Mouse (Mus musculus) stomach, embryonic 16.5 days (tissue): ENCODE results near the gene Slc35e3. TPM values are rescaled to one million over a fixed set of nuclear protein-coding genes. Genes with fewer than 3 reads are reported as not detected.
A peak's percentile ranks its signal among the peaks of the same experiment; 100 is the strongest.
"Not testable (repeated sequence)": the region's sequence is repeated elsewhere in the genome, so short reads cannot be mapped to it uniquely, and the experiment has no call there.

Experiments used
- ATAC-seq: fragments of 200-750 bp; cut with Nextera tagmentation; 2 replicates; pipeline ENCODE4 v1.8.0; 2017; ENCODE audit warnings: moderate number of reproducible peaks, moderate TSS enrichment; ENCODE audit not compliant: insufficient read depth, low FRiP score
- H3K27ac ChIP-seq: fragments of 300-500 bp; sonication (generic); 2 replicates; pipeline ENCODE4 v1.5.1; 2014; ENCODE audit warnings: low read length
- H3K27me3 ChIP-seq: fragments of 300-500 bp; sonication (generic); 2 replicates; pipeline ENCODE4 v1.6.1; 2014; ENCODE audit warnings: low read length, control low read depth, mixed read lengths; ENCODE audit not compliant: control insufficient read depth, insufficient read depth
- H3K36me3 ChIP-seq: fragments of 300-500 bp; sonication (generic); 2 replicates; pipeline ENCODE4 v1.6.1; 2014; ENCODE audit warnings: low read length; ENCODE audit not compliant: control insufficient read depth, insufficient read depth
- H3K4me1 ChIP-seq: fragments of 300-500 bp; sonication (generic); 2 replicates; pipeline ENCODE4 v1.6.1; 2014; ENCODE audit warnings: low read length, control low read depth, mixed read lengths; ENCODE audit not compliant: control insufficient read depth, insufficient read depth
- H3K4me2 ChIP-seq: fragments of 300-500 bp; sonication (generic); 2 replicates; pipeline ENCODE4 v1.6.1; 2014; ENCODE audit warnings: low read depth, low read length, mixed read lengths
- H3K4me3 ChIP-seq: fragments of 300-500 bp; sonication (generic); replicated peaks from 2 replicates; pipeline ENCODE4 v1.5.1; 2014; ENCODE audit warnings: mild to moderate bottlenecking, low read length
- H3K9ac ChIP-seq: fragments of 300-500 bp; sonication (generic); 2 replicates; pipeline ENCODE4 v1.6.1; 2014; ENCODE audit warnings: low read length
- H3K9me3 ChIP-seq: fragments of 300-500 bp; sonication (generic); replicated peaks from 2 replicates; pipeline ENCODE4 v1.6.1; 2016; ENCODE audit warnings: low read length, control low read depth; ENCODE audit not compliant: control insufficient read depth
- WGBS: fragments of 180-500 bp; shearing (Covaris S2); extraction: QIAGEN DNeasy Blood & Tissue Kit; methylation state at CpG from one replicate; pipeline ENCODE4 v1.1.7; 2014; 5-methylcytosine and 5-hydroxymethylcytosine counted together
- polyA plus RNA-seq: library from polyadenylated mRNA; unstranded; fragments of >200 nt; fragmentation: Nextera tagmentation; extraction: Ambion mirVana; gene quantifications from 2 replicates; pipeline ENCODE4 v1.2.1, GENCODE M21; 2015

The Slc35e3 gene
- polyA plus RNA-seq, 1 experiment from 2014 or later = 14.2 TPM

DNA sequence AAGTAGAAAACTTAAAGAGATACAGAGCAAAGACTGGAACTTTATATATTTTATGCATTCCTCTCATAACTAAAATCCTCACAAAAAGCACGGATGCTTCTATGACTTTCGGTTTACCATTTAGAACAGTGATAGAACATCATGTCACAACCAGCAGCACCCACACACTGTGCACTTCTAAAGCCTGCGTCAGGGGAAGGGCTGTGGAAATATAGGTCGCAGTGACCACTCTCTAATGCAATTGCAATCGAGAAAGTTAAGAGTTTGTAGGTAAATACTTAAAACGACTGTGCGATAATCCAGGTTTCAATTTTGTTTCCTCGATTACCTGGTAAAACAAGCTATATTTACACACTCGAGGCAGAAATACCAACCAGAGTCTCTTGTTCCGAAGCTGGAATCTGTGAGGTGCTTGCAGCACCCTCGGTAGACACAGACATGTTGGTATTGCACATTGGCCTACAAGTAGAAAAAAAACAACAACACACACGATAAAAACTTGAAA, 36.8 kb downstream of the Slc35e3 start:
- 33% methylated on average over 12 of the region's 12 CpGs for WGBS
- no peak for ATAC-seq
- peak overlapping the region; percentile 70 for H3K4me2 ChIP-seq
- H3K9me3 ChIP-seq = no peaks in the 10 kb centered on the region
- H3K27ac ChIP-seq = peak overlapping the region; percentile 99
- 0 out of 2 replicates have a peak, but pooled peaks cover 4% of the 10 kb centered on the region for H3K36me3 ChIP-seq
- H3K27me3 ChIP-seq = no peaks in the 10 kb centered on the region
- H3K4me3 ChIP-seq = peak overlapping the region; percentile 87
- H3K9ac ChIP-seq = peak overlapping the region; percentile 100
- H3K4me1 ChIP-seq = peaks cover 14% of the 10 kb centered on the region

DNA sequence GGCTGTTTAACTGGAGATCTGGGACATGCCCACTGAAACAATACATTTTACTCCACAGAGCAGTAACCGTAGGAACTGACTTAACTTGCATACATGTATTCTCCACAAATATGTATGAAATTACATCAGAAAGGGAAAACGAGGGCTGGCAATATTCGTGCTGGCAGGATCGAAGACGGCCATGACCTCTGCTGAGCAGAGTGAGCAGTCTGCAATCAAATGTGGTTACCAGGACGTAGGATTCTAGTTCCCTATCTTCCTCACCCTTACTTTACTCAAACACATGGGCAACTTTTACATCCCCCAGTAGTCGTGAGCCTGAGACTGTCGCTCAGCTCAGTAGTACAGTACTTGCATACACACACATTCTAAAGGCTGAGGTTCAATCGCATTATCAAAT, 37.3 kb downstream of the Slc35e3 start:
- H3K27me3 ChIP-seq = no peaks in the 10 kb centered on the region
- no peak overlapping the region for H3K27ac ChIP-seq
- H3K36me3 ChIP-seq = 0 out of 2 replicates have a peak, but pooled peaks cover 5% of the 10 kb centered on the region
- WGBS = 65% methylated on average over 9 of the region's 9 CpGs
- H3K4me1 ChIP-seq = peaks cover 14% of the 10 kb centered on the region
- H3K9me3 ChIP-seq = no peaks in the 10 kb centered on the region
- H3K9ac ChIP-seq = peak overlapping the region; percentile 57; the same call in 1 of the 2 replicates
- H3K4me3 ChIP-seq = peak overlapping the region; percentile 87
- peak overlapping the region; percentile 70 for H3K4me2 ChIP-seq
- no peak for ATAC-seq

DNA sequence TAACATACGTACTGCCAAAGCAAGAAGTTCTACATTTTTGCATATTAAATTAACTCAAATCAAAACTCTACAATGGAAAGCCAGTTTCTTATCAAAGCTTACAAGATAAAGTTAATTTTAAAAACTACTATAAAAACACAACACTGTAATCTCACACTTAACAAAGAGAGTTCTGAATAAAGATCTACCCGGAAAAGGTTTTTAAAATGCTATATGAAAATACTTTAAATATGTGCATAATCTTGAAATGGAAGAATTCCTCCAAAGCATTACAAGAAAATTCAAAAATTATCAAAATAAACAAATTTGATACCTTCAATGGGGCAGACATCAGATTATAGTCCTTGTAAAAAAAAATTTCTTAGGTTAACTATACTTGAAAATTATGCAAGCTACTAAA, 37.8 kb downstream of the Slc35e3 start:
- peaks cover 14% of the 10 kb centered on the region for H3K4me1 ChIP-seq
- no peak overlapping the region for H3K4me3 ChIP-seq
- no peak for ATAC-seq
- H3K27me3 ChIP-seq = no peaks in the 10 kb centered on the region
- no peaks in the 10 kb centered on the region for H3K9me3 ChIP-seq
- H3K27ac ChIP-seq = no peak overlapping the region
- H3K9ac ChIP-seq = no peak overlapping the region
- H3K36me3 ChIP-seq = peaks cover 10% of the 10 kb centered on the region; the same call in 1 of the 2 replicates
- no peak overlapping the region for H3K4me2 ChIP-seq
- 95% methylated on average over 2 of the region's 2 CpGs for whole genome bisulfite sequencing

GRCm38 (mm10) chr10:117707114-117707838, 38.9 kb downstream of the Slc35e3 start:
- Histone ChIP-seq H3K9me3 (no peaks in the 10 kb centered on the region), H3K4me1 (peaks cover 14% of the 10 kb centered on the region), H3K4me2 (no peak overlapping the region), H3K27me3 (no peaks in the 10 kb centered on the region), H3K27ac (no peak overlapping the region), H3K4me3 (no peak overlapping the region), H3K9ac (no peak overlapping the region), H3K36me3 (peaks cover 15% of the 10 kb centered on the region; the same call in 1 of the 2 replicates)
- no peak for ATAC-seq
- 88% methylated on average over 2 of the region's 2 CpGs for WGBS

- peaks cover 14% of the 10 kb centered on the region for H3K4me1 ChIP-seq
- no peak overlapping the region for H3K9ac ChIP-seq
- no peak for ATAC-seq
- H3K27ac ChIP-seq = no peak overlapping the region
- no peaks in the 10 kb centered on the region for H3K27me3 ChIP-seq
- 83% methylated on average over 6 of the region's 6 CpGs for WGBS
- no peak overlapping the region for H3K4me3 ChIP-seq
- H3K4me2 ChIP-seq = no peak overlapping the region
- no peaks in the 10 kb centered on the region for H3K9me3 ChIP-seq
- H3K36me3 ChIP-seq = peaks cover 21% of the 10 kb centered on the region
Measured at GRCm38 (mm10) chr10:117706440-117706839, 39.7 kb downstream of the Slc35e3 start.

DNA sequence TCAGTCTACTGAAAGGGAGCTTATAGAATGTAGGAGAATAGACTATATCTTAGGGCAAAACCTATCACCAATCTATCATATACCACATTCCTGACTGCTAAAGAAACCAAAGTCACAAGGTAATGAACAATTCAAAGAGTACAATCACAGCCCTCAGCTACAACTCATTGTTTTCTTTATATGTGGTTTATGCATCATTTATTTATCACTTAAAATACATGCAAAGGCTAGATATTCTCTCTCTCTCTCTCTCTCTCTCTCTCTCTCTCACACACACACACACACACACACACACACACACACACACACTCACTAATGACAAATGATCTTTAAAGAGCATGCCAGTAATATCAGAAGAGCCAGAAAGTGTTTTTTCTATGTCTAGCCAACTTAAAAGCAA, 40.4 kb downstream of the Slc35e3 start:
- H3K4me1 ChIP-seq = peaks cover 14% of the 10 kb centered on the region
- H3K27me3 ChIP-seq = no peaks in the 10 kb centered on the region
- no peak for ATAC-seq
- H3K36me3 ChIP-seq = peaks cover 21% of the 10 kb centered on the region
- H3K9me3 ChIP-seq = no peaks in the 10 kb centered on the region
- H3K4me2 ChIP-seq = no peak overlapping the region
- no peak overlapping the region for H3K4me3 ChIP-seq
- H3K27ac ChIP-seq = no peak overlapping the region
- H3K9ac ChIP-seq = no peak overlapping the region

- Histone ChIP-seq H3K9ac (no peak overlapping the region), H3K9me3 (no peaks in the 10 kb centered on the region), H3K27me3 (no peaks in the 10 kb centered on the region), H3K4me2 (no peak overlapping the region), H3K4me3 (no peak overlapping the region), H3K27ac (no peak overlapping the region), H3K36me3 (peaks cover 26% of the 10 kb centered on the region), H3K4me1 (peaks cover 14% of the 10 kb centered on the region)
- no peak for ATAC-seq
- WGBS = 96% methylated on average over 6 of the region's 6 CpGs
Measured at GRCm38 (mm10) chr10:117704964-117705335, 41.2 kb downstream of the Slc35e3 start.

DNA sequence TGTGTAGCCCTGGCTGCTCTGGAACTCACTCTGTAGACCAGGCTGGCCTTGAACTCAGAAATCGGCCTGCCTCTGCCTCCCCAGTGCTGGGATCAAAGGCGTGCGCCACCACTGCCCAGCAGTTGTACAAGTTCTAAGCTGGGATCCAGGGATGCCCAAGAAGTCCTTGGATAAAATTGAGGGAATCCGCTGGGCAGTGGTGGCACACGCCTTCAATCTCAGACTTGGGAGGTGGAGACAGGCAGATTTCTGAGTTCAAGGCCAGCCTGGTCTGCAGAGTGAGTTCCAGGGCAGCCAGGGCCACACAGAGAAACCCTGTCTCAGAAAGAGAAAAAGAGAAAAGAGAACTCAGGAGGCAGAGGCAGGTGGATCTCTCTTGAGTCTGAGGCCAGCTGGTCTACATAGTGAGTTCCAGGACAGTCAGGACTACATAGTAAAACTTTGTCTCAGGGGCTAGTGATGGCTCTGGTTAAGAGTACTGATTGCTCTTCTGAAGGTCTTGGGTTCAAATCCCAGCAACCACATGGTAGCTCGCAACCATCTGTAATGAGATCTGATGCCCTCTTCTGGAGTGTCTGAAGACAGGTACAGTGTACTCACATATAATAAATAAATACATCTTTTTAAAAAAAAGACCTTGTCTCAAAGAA, 41.7 kb downstream of the Slc35e3 start:
- WGBS = 97% methylated on average over 6 of the region's 6 CpGs
- not testable (repeated sequence) for H3K4me3 ChIP-seq, H3K27ac ChIP-seq, ATAC-seq, H3K27me3 ChIP-seq, H3K4me2 ChIP-seq, H3K9me3 ChIP-seq, H3K9ac ChIP-seq
- H3K4me1 ChIP-seq = peaks cover 14% of the 10 kb centered on the region
- peaks cover 31% of the 10 kb centered on the region for H3K36me3 ChIP-seq

GRCm38 (mm10) chr10:117703506-117703905, 42.7 kb downstream of the Slc35e3 start:
- no peak overlapping the region for H3K4me2 ChIP-seq
- no peaks in the 10 kb centered on the region for H3K27me3 ChIP-seq
- no peaks in the 10 kb centered on the region for H3K9me3 ChIP-seq
- no peak overlapping the region for H3K4me3 ChIP-seq
- WGBS = 80% methylated on average over 3 of the region's 3 CpGs
- H3K36me3 ChIP-seq = peaks cover 34% of the 10 kb centered on the region
- peaks cover 7% of the 10 kb centered on the region; the same call in 1 of the 2 replicates for H3K4me1 ChIP-seq
- no peak for ATAC-seq
- H3K9ac ChIP-seq = no peak overlapping the region
- H3K27ac ChIP-seq = no peak overlapping the region
